Mouse (Mus musculus): ENCODE measurements around the gene Dnajc16.

DNA sequence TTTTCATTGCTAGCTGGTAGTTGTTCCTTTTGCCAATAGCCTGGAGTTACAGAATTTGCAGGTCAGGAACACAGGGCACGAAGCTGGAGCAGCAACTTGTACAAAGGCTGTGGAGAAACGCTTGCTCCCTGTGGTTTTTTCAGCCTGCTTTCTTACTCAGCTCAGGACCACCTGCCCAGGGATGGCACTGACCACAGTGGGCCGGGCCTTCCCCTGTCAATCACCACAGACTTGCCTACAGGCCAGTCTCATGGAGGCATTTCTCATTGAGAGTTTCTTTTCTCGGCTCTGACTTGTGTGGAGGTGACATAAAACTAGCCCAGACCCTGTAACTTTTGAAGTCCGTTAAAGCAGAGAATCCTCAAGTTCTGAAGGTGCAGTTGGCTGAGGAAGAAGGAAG, 6.8 kb upstream of the Dnajc16 start:
- no peak for TF ChIP-seq CTCF (IDR thresholded peaks at IDR 0.05; ENCODE audit: insufficient read depth, low read length)
- TF ChIP-seq POLR2A (IDR thresholded peaks at IDR 0.05; ENCODE audit: borderline replicate concordance, extremely low read depth, low read depth, low read length) = no peak

All from lung, adult 2 months (tissue).